9 mouse cellular contexts compared by ENCODE assay signal in genomic region chr3:82362452-82362851, GRCm38 (mm10). TPM values are rescaled to one million over a fixed set of nuclear protein-coding genes. Genes with fewer than 3 reads are reported as not detected.
DNase-seq lines count a peak whose midpoint lies in the region; ATAC-seq and TF ChIP-seq lines count a peak whose summit lies in the region.
"Had no signal": no experiment of that assay in that cellular context is flagged by ENCODE, and none has a peak within 500 bp of the region (broad histone marks: within the 10 kb centered on the region; RNA-seq: fewer than 3 reads in every experiment).

No protein-coding gene starts in this region.

- H3K4me1 ChIP-seq in forebrain, embryonic 10.5 days: peaks cover 10% of the 10 kb centered on the region
- H3K4me1 ChIP-seq in forebrain, embryonic 13.5 days: peaks cover 7% of the 10 kb centered on the region
- no peaks in the 10 kb centered on the region for H3K4me1 ChIP-seq in lung, adult 2 months (ENCODE audit: control insufficient read depth, insufficient read depth, low read length)
- H3K4me1 ChIP-seq in midbrain, postnatal 0 days (ENCODE audit: insufficient read depth, low read length): peaks cover 6% of the 10 kb centered on the region; the same call in 1 of the 2 replicates

- peaks cover 25% of the 10 kb centered on the region for H3K36me3 ChIP-seq in forebrain, embryonic 10.5 days (replicated peaks)
- peaks cover 26% of the 10 kb centered on the region for H3K36me3 ChIP-seq in forebrain, embryonic 13.5 days (ENCODE audit: poor library complexity, severe bottlenecking)
- peaks cover 21% of the 10 kb centered on the region for H3K36me3 ChIP-seq in midbrain, postnatal 0 days (ENCODE audit: insufficient read depth, low read length)

- no peaks in the 10 kb centered on the region for H3K27me3 ChIP-seq in forebrain, embryonic 10.5 days (ENCODE audit: poor library complexity, severe bottlenecking)
- no peaks in the 10 kb centered on the region for H3K27me3 ChIP-seq in forebrain, embryonic 13.5 days
- H3K27me3 ChIP-seq in midbrain, postnatal 0 days (ENCODE audit: insufficient read depth, low read length): no peaks in the 10 kb centered on the region
- H3K27me3 ChIP-seq: heart, embryonic 13.5 days had no signal

- no peaks in the 10 kb centered on the region for H3K9me3 ChIP-seq in forebrain, embryonic 10.5 days
- no peaks in the 10 kb centered on the region for H3K9me3 ChIP-seq in forebrain, embryonic 13.5 days (replicated peaks)
- no peaks in the 10 kb centered on the region for H3K9me3 ChIP-seq in midbrain, postnatal 0 days (ENCODE audit: low read length)
- H3K9me3 ChIP-seq: heart, embryonic 13.5 days had no signal

- ATAC-seq in forebrain, embryonic 13.5 days: no peak
- no peak for ATAC-seq in midbrain, postnatal 0 days (ENCODE audit: low FRiP score)

- no peak overlapping the region for H3K4me2 ChIP-seq in forebrain, embryonic 13.5 days
- H3K4me2 ChIP-seq in midbrain, postnatal 0 days (ENCODE audit: low read depth, low read length, poor library complexity, severe bottlenecking): no peak overlapping the region
- H3K4me2 ChIP-seq: heart, embryonic 13.5 days had no signal

- DNase-seq in forebrain, embryonic 10.5 days (ENCODE audit: extremely low spot score, low spot score): peak; percentile 29
- DNase-seq in lung, adult 2 months: no peak
- no peak for DNase-seq in lung, postnatal 14 days
- peak; percentile 60 for DNase-seq in brain, adult 2 months (ENCODE audit: low read depth, low spot score)
- peak; percentile 59 for DNase-seq in midbrain, postnatal 0 days (ENCODE audit: low spot score)
- DNase-seq in T-cell, adult 2 months (ENCODE audit: low spot score): no peak
- no peak for DNase-seq in left cerebral cortex, adult 11 months (ENCODE audit: low spot score)

- no peak overlapping the region for H3K4me3 ChIP-seq in forebrain, embryonic 10.5 days
- H3K4me3 ChIP-seq in forebrain, embryonic 13.5 days: no peak overlapping the region
- no peak overlapping the region for H3K4me3 ChIP-seq in lung, adult 2 months (replicated peaks; ENCODE audit: extremely low read depth, low read depth, low read length)
- no peak overlapping the region for H3K4me3 ChIP-seq in midbrain, postnatal 0 days (ENCODE audit: low read depth, low read length)
- H3K4me3 ChIP-seq: heart, embryonic 13.5 days had no signal

- H3K9ac ChIP-seq in forebrain, embryonic 13.5 days: no peak overlapping the region
- H3K9ac ChIP-seq in midbrain, postnatal 0 days (replicated peaks; ENCODE audit: low read length, poor library complexity, severe bottlenecking): no peak overlapping the region
- H3K9ac ChIP-seq: heart, embryonic 13.5 days had no signal

- H3K27ac ChIP-seq in forebrain, embryonic 10.5 days: no peak overlapping the region
- no peak overlapping the region for H3K27ac ChIP-seq in forebrain, embryonic 13.5 days
- H3K27ac ChIP-seq in midbrain, postnatal 0 days (ENCODE audit: low read depth, low read length): no peak overlapping the region
- H3K27ac ChIP-seq: heart, embryonic 13.5 days had no signal

- 55% methylated on average over 4 of the region's 4 CpGs for WGBS in forebrain, embryonic 10.5 days
- 51% methylated on average over 4 of the region's 4 CpGs for WGBS in forebrain, embryonic 13.5 days
- WGBS in lung, adult 2 months: 13% methylated on average over 4 of the region's 4 CpGs
- 43% methylated on average over 4 of the region's 4 CpGs for WGBS in midbrain, postnatal 0 days

- TF ChIP-seq POLR2A in lung, adult 2 months (IDR thresholded peaks at IDR 0.05; ENCODE audit: borderline replicate concordance, extremely low read depth, low read depth, low read length): no peak

- TF ChIP-seq CTCF in lung, adult 2 months (IDR thresholded peaks at IDR 0.05; ENCODE audit: insufficient read depth, low read length): peak; percentile 59
- peak; percentile 76 for TF ChIP-seq CTCF in midbrain, postnatal 0 days (IDR thresholded peaks at IDR 0.05)

RNA-seq across cellular contexts. Expression of gene Map9, which starts 4.6 kb away (rescaled TPM):
- polyA plus RNA-seq in forebrain, embryonic 10.5 days (2016; fragmentation: Nextera tagmentation; extraction: Ambion mirVana): 7.8 and 7.9 TPM in 2 replicates
- polyA plus RNA-seq in forebrain, embryonic 13.5 days (2015; fragmentation: Nextera tagmentation; extraction: Ambion mirVana): 42.5 and 52.1 TPM in 2 replicates
- 0.84 and 1.3 TPM in 2 replicates for polyA plus RNA-seq in lung, adult 2 months (2012; rRNA removed)
- total RNA-seq in midbrain, postnatal 0 days (2014; rRNA removed): 84.6 and 104 TPM in 2 replicates
- 158 and 174 TPM in 2 replicates for polyA plus RNA-seq in midbrain, postnatal 0 days (2015; fragmentation: Nextera tagmentation; extraction: Ambion mirVana)

Comparison
In these comparisons a context has a peak if more than half of its experiments do, and no peak if none do; other contexts are left out.
1. DNase-seq: peak in forebrain, embryonic 10.5 days (single experiment), brain, adult 2 months (single experiment) and midbrain, postnatal 0 days (single experiment); none in lung, adult 2 months (single experiment), lung, postnatal 14 days (single experiment), T-cell, adult 2 months (single experiment) and left cerebral cortex, adult 11 months (single experiment).